Mouse (Mus musculus) left cerebral cortex, adult 9 months (tissue): ENCODE data around the gene Pip5k1c.

Source experiments
- DNase-seq, 2 experiments: peaks; one replicate each; pipeline ENCODE4 v3.0.0; 2022; ENCODE audit warnings: low spot score in 2 of 2

The Pip5k1c gene

GRCm38 (mm10) chr10:81349961-81350350, 57.2 kb downstream of the Pip5k1c start:
- no peak for DNase-seq

- DNase-seq: peak; percentile 99
These were observed 57.7 kb downstream of the Pip5k1c start, which contains the start of gene Hmg20b for GRCm38 (mm10) chr10:81350351-81351063. Hmg20b (minus strand) TSS chr10:81350480.

- no peak for DNase-seq
These were observed 59.0 kb downstream of the Pip5k1c start for GRCm38 (mm10) chr10:81351678-81352291.

GRCm38 (mm10) chr10:81354738-81355477, 62.1 kb downstream of the Pip5k1c start:
- DNase-seq: no peak

- no peak for DNase-seq
These were observed 62.8 kb downstream of the Pip5k1c start for GRCm38 (mm10) chr10:81355533-81355932.

- DNase-seq: no peak
These were observed 63.7 kb downstream of the Pip5k1c start for GRCm38 (mm10) chr10:81356352-81356990.

- peak in 1 of 2 experiments; percentile 88 for DNase-seq
These were observed 64.5 kb downstream of the Pip5k1c start, which contains the start of gene Mfsd12 for GRCm38 (mm10) chr10:81356991-81357844. Mfsd12 (plus strand) TSS chr10:81357491.

- no peak for DNase-seq
These were observed 65.4 kb downstream of the Pip5k1c start for GRCm38 (mm10) chr10:81358209-81358608.

- no peak for DNase-seq
These were observed 66.1 kb downstream of the Pip5k1c start for GRCm38 (mm10) chr10:81358841-81359240.

GRCm38 (mm10) chr10:81360721-81361120, 68.0 kb downstream of the Pip5k1c start:
- DNase-seq: no peak

- DNase-seq: no peak
These were observed 69.7 kb downstream of the Pip5k1c start for GRCm38 (mm10) chr10:81362336-81362949.

- no peak for DNase-seq
These were observed 70.9 kb downstream of the Pip5k1c start for GRCm38 (mm10) chr10:81363436-81364346.

GRCm38 (mm10) chr10:81364666-81365065, 71.9 kb downstream of the Pip5k1c start:
- DNase-seq: no peak

GRCm38 (mm10) chr10:81365073-81365472, 72.3 kb downstream of the Pip5k1c start:
- DNase-seq: peak in 1 of 2 experiments; percentile 70

- no peak for DNase-seq
These were observed 73.1 kb downstream of the Pip5k1c start, which contains the start of gene 4930404N11Rik for GRCm38 (mm10) chr10:81365672-81366476. 4930404N11Rik (minus strand) TSS chr10:81365816.

- no peak for DNase-seq
These were observed 73.9 kb downstream of the Pip5k1c start for GRCm38 (mm10) chr10:81366477-81367206.

GRCm38 (mm10) chr10:81367207-81367495, 74.4 kb downstream of the Pip5k1c start:
- no peak for DNase-seq
